Mouse (Mus musculus) MEL (cell line): ENCODE results near the gene Tnfrsf25.

Experiments used
- ETS1 ChIP-seq: IDR thresholded peaks from 2 replicates; pipeline ENCODE4 v1.6.1; 2012; ENCODE audit warnings: low read depth, mild to moderate bottlenecking, inconsistent platforms, low read length, improper control_type of control experiment, moderate library complexity
- MXI1 ChIP-seq: IDR thresholded peaks from 2 replicates; pipeline ENCODE4 v1.6.1; 2011; ENCODE audit warnings: mild to moderate bottlenecking, low read depth, low read length, improper control_type of control experiment
- TAL1 ChIP-seq: IDR thresholded peaks from 2 replicates; pipeline ENCODE4 v1.6.1; 2012; ENCODE audit warnings: mild to moderate bottlenecking, inconsistent platforms, low read length, moderate library complexity, mixed read lengths
- TCF12 ChIP-seq: IDR thresholded peaks from 2 replicates; pipeline ENCODE4 v1.6.1; 2014; ENCODE audit warnings: low read depth, mild to moderate bottlenecking, inconsistent platforms, low read length, improper control_type of control experiment, moderate library complexity

- TF ChIP-seq MXI1 (no peak), ETS1 (no peak), TCF12 (no peak), TAL1 (no peak)
Observed at GRCm38 (mm10) chr4:152136876-152137250, 21.1 kb downstream of the Tnfrsf25 start.
